Mouse (Mus musculus): Measurements from ENCODE around the gene 9230112D13Rik. TPM values are rescaled to one million over a fixed set of nuclear protein-coding genes. Genes with fewer than 3 reads are reported as not detected.

The 9230112D13Rik gene
- polyA plus RNA-seq, 1 experiment from 2014 or later: not detected

DNA sequence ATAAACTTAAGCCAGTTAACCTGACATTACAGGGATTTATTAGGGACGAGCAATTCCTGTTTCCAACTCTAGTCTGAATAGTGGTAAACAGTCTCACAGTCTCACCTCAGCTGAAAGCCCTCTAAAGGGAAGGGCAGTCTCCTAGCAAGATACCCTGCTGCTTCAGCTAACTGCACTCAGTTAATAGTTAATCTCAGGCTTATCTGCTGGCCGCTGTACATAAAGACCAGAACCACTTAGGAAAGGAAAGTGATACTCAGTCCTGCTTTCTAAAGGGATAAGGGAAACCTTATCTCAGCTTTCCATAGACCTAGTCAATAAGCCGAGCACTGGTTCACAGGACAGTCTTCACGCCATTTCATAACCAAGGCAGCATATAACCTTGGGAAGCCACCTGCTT is 13.3 kb upstream of the 9230112D13Rik start:
- H3K36me3 ChIP-seq: no peaks in the 10 kb centered on the region
- no peaks in the 10 kb centered on the region for H3K9me3 ChIP-seq
- no peak overlapping the region for H3K9ac ChIP-seq
- H3K4me1 ChIP-seq: peaks cover 6% of the 10 kb centered on the region; the same call in 1 of the 2 replicates
- no peak overlapping the region for H3K27ac ChIP-seq
- 51% methylated on average over 4 of the region's 4 CpGs for WGBS
- peaks cover 9% of the 10 kb centered on the region for H3K27me3 ChIP-seq
- 0 out of 2 replicates have a peak, but pooled peaks have one; percentile 11 for ATAC-seq (ENCODE audit: borderline replicate concordance, extremely low read depth, low FRiP score, low TSS enrichment)
- no peak overlapping the region for H3K4me3 ChIP-seq
- H3K4me2 ChIP-seq: no peak overlapping the region

DNA sequence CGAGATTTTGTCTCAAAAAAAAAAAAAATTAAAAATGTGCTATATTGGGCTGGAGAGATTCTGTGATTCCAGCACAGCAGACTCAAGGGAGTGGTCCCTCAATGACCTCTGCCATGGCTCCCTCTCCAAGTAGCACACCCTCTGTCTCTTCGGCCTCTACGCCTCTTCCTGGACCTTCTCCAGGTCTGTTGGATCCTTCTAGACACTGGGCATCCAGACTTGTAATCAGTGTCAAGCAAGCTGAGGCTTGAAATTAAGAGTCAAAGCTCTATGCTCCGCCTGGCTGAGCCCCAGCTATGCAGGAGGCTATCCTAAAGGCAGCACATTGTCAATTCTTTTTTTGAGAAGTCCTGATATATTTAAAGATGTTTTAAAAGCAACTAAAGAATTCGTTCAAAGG is 10.9 kb upstream of the 9230112D13Rik start:
- Histone ChIP-seq H3K36me3 (no peaks in the 10 kb centered on the region), H3K27ac (no peak overlapping the region), H3K27me3 (peaks cover 5% of the 10 kb centered on the region)

DNA sequence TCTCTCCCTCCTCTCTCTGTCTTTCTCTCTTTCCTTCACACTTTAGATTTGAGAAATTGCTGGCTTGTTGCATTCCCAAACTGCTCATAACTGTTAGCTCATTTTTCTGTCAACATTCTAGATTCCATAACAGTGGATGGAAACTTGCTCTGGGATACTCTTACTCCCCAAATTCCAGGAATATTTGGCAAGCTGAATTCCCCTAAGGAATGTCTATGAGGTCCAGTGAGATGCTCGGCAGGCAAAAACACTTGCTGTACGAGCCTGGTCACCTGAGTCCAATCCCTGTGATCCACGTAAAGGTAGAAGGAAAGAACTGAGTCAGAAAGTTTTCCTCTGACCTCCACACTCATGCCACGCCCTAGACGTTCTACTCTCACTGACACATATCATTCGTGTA is 9.9 kb upstream of the 9230112D13Rik start:
- no peak overlapping the region for H3K4me3 ChIP-seq
- peaks cover 6% of the 10 kb centered on the region; the same call in 1 of the 2 replicates for H3K4me1 ChIP-seq
- no peak overlapping the region for H3K9ac ChIP-seq
- no peak overlapping the region for H3K27ac ChIP-seq
- H3K9me3 ChIP-seq: no peaks in the 10 kb centered on the region
- H3K27me3 ChIP-seq: peaks cover 10% of the 10 kb centered on the region; the same call in 1 of the 2 replicates
- no peak overlapping the region for H3K4me2 ChIP-seq
- ATAC-seq (ENCODE audit: borderline replicate concordance, extremely low read depth, low FRiP score, low TSS enrichment): no peak
- H3K36me3 ChIP-seq: no peaks in the 10 kb centered on the region
- 51% methylated on average over 6 of the region's 6 CpGs for WGBS

More for the DNA sequence above, 10.9 kb upstream of the 9230112D13Rik start:
- Histone ChIP-seq H3K4me1 (peaks cover 6% of the 10 kb centered on the region; the same call in 1 of the 2 replicates), H3K4me2 (no peak overlapping the region), H3K4me3 (no peak overlapping the region), H3K9ac (no peak overlapping the region), H3K9me3 (no peaks in the 10 kb centered on the region)
- no peak for ATAC-seq (ENCODE audit: borderline replicate concordance, extremely low read depth, low FRiP score, low TSS enrichment)
- 66% methylated on average over 5 of the region's 5 CpGs for WGBS

- H3K9ac ChIP-seq: no peak overlapping the region
- no peak for ATAC-seq (ENCODE audit: borderline replicate concordance, extremely low read depth, low FRiP score, low TSS enrichment)
Observed at GRCm38 (mm10) chr14:34528804-34529203, 6.2 kb upstream of the 9230112D13Rik start.

GRCm38 (mm10) chr14:34517959-34518544 is 4.5 kb downstream of the 9230112D13Rik start:
- Histone ChIP-seq H3K9me3 (no peaks in the 10 kb centered on the region), H3K4me3 (no peak overlapping the region), H3K4me2 (no peak overlapping the region), H3K9ac (no peak overlapping the region), H3K36me3 (no peaks in the 10 kb centered on the region), H3K4me1 (peaks cover 11% of the 10 kb centered on the region; the same call in 1 of the 2 replicates), H3K27me3 (peaks cover 47% of the 10 kb centered on the region), H3K27ac (no peak overlapping the region)
- no peak for ATAC-seq (ENCODE audit: borderline replicate concordance, extremely low read depth, low FRiP score, low TSS enrichment)
- 69% methylated on average over 8 of the region's 8 CpGs for WGBS

More at GRCm38 (mm10) chr14:34528804-34529203, 6.2 kb upstream of the 9230112D13Rik start:
- no peaks in the 10 kb centered on the region for H3K9me3 ChIP-seq
- 46% methylated on average over 8 of the region's 8 CpGs for WGBS
- 0 out of 2 replicates have a peak overlapping the region, but pooled peaks have one; percentile 26 for H3K27ac ChIP-seq
- H3K4me1 ChIP-seq: peaks cover 6% of the 10 kb centered on the region; the same call in 1 of the 2 replicates
- no peaks in the 10 kb centered on the region for H3K36me3 ChIP-seq
- H3K27me3 ChIP-seq: peaks cover 17% of the 10 kb centered on the region; the same call in 1 of the 2 replicates
- H3K4me2 ChIP-seq: no peak overlapping the region
- no peak overlapping the region for H3K4me3 ChIP-seq

GRCm38 (mm10) chr14:34516960-34517577 is 5.5 kb downstream of the 9230112D13Rik start:
- no peak overlapping the region for H3K27ac ChIP-seq
- 81% methylated on average over 10 of the region's 10 CpGs for WGBS

GRCm38 (mm10) chr14:34515860-34516259 is 6.7 kb downstream of the 9230112D13Rik start:
- 74% methylated on average over 5 of the region's 5 CpGs for WGBS
- H3K4me2 ChIP-seq: no peak overlapping the region
- no peak overlapping the region for H3K9ac ChIP-seq
- H3K36me3 ChIP-seq: no peaks in the 10 kb centered on the region
- no peak for ATAC-seq (ENCODE audit: borderline replicate concordance, extremely low read depth, low FRiP score, low TSS enrichment)
- H3K27ac ChIP-seq: no peak overlapping the region
- no peaks in the 10 kb centered on the region for H3K9me3 ChIP-seq
- H3K27me3 ChIP-seq: peaks cover 28% of the 10 kb centered on the region
- peaks cover 11% of the 10 kb centered on the region; the same call in 1 of the 2 replicates for H3K4me1 ChIP-seq
- no peak overlapping the region for H3K4me3 ChIP-seq

More at GRCm38 (mm10) chr14:34516960-34517577, 5.5 kb downstream of the 9230112D13Rik start:
- Histone ChIP-seq H3K4me3 (no peak overlapping the region), H3K36me3 (no peaks in the 10 kb centered on the region), H3K4me1 (peaks cover 11% of the 10 kb centered on the region; the same call in 1 of the 2 replicates), H3K4me2 (no peak overlapping the region), H3K9ac (no peak overlapping the region), H3K9me3 (no peaks in the 10 kb centered on the region), H3K27me3 (peaks cover 37% of the 10 kb centered on the region)
- ATAC-seq (ENCODE audit: borderline replicate concordance, extremely low read depth, low FRiP score, low TSS enrichment): no peak

DNA sequence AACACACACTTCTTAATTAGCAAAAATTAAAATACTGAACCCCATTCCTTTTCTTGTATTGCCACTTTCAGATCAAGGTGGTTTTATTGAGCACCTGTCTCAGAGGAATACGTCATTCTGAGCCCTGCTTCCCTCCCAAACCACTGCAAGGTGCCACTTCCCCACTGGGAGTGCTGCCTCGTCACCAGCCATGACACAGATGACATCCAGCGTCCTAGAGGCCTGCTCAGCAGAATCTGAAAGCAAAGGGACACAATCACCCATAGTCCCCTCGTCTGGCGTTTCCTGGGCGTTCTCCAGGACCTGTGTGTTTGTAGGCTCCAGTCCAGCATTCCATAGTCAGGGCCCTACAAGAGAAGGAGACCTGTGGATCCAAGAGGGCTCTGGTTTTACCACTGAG is 8.5 kb downstream of the 9230112D13Rik start:
- Histone ChIP-seq H3K4me1 (peaks cover 13% of the 10 kb centered on the region; the same call in 1 of the 2 replicates), H3K27me3 (peaks cover 23% of the 10 kb centered on the region), H3K4me3 (no peak overlapping the region), H3K9ac (no peak overlapping the region), H3K27ac (no peak overlapping the region), H3K36me3 (no peaks in the 10 kb centered on the region), H3K4me2 (no peak overlapping the region), H3K9me3 (no peaks in the 10 kb centered on the region)
- WGBS: 32% methylated on average over 6 of the region's 6 CpGs
- no peak for ATAC-seq (ENCODE audit: borderline replicate concordance, extremely low read depth, low FRiP score, low TSS enrichment)

- WGBS: 55% methylated on average over 4 of the region's 4 CpGs
- Histone ChIP-seq H3K36me3 (no peaks in the 10 kb centered on the region), H3K27me3 (peaks cover 18% of the 10 kb centered on the region), H3K9ac (no peak overlapping the region), H3K4me3 (no peak overlapping the region), H3K4me1 (peaks cover 23% of the 10 kb centered on the region), H3K9me3 (no peaks in the 10 kb centered on the region), H3K27ac (no peak overlapping the region), H3K4me2 (no peak overlapping the region)
- no peak for ATAC-seq (ENCODE audit: borderline replicate concordance, extremely low read depth, low FRiP score, low TSS enrichment)
Observed at GRCm38 (mm10) chr14:34512602-34513001, 10.0 kb downstream of the 9230112D13Rik start.

DNA sequence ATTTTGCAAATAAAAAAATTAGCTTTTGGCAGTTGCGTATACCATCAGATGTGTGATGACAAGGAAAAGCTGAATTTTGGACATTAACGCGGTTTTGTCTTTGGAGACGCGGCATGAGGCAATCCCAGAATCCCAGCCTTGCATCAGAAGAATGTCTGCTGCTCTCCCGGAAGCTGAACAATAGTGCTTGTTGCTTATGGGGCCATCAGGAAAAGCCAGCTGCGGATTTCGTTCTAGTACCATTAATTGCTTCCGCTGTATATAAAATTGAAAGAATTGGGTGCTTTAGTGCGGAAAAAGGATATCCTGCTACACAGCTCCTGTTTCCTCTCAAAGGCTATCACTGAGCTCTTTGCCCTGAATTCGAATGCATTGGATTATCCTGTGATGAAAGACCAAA is 10.7 kb downstream of the 9230112D13Rik start:
- 38% methylated on average over 11 of the region's 11 CpGs for WGBS
- Histone ChIP-seq H3K9ac (no peak overlapping the region), H3K9me3 (no peaks in the 10 kb centered on the region), H3K4me1 (peaks cover 23% of the 10 kb centered on the region), H3K36me3 (no peaks in the 10 kb centered on the region), H3K4me2 (peak overlapping the region; percentile 21), H3K4me3 (peak overlapping the region; percentile 3; the same call in 1 of the 2 replicates), H3K27me3 (peaks cover 13% of the 10 kb centered on the region), H3K27ac (peak overlapping the region; percentile 41)
- no peak; the same call in 1 of the 2 replicates for ATAC-seq (ENCODE audit: borderline replicate concordance, extremely low read depth, low FRiP score, low TSS enrichment)

- H3K4me3 ChIP-seq: no peak overlapping the region
- peak overlapping the region; percentile 32 for H3K27ac ChIP-seq
- H3K4me1 ChIP-seq: peaks cover 22% of the 10 kb centered on the region
- H3K4me2 ChIP-seq: 0 out of 2 replicates have a peak overlapping the region, but pooled peaks have one; percentile 3
- H3K9me3 ChIP-seq: no peaks in the 10 kb centered on the region
- H3K36me3 ChIP-seq: no peaks in the 10 kb centered on the region
- no peak overlapping the region for H3K9ac ChIP-seq
- 14% methylated on average over 7 of the region's 7 CpGs for WGBS
- ATAC-seq (ENCODE audit: borderline replicate concordance, extremely low read depth, low FRiP score, low TSS enrichment): no peak
- peaks cover 15% of the 10 kb centered on the region for H3K27me3 ChIP-seq
Observed at GRCm38 (mm10) chr14:34508842-34509439, 13.7 kb downstream of the 9230112D13Rik start.
